Mouse (Mus musculus) hindbrain, postnatal 0 days (tissue): ENCODE measurements around the gene Paqr5. TPM values are rescaled to one million over a fixed set of nuclear protein-coding genes. Genes with fewer than 3 reads are reported as not detected.

ENCODE experiments used
- ATAC-seq: fragments of 200-750 bp; cut with Nextera tagmentation; 2 replicates; pipeline ENCODE4 v1.8.0; 2017; ENCODE audit warnings: mild to moderate bottlenecking, moderate TSS enrichment, moderate library complexity
- DNase-seq: peaks from one replicate; pipeline ENCODE4 v3.0.0-alpha.2; 2015; ENCODE audit warnings: low spot score
- H3K27ac ChIP-seq: fragments of 300-500 bp; sonication (generic); 2 replicates; pipeline ENCODE4 v1.5.1; 2014; ENCODE audit warnings: mild to moderate bottlenecking
- H3K27me3 ChIP-seq: fragments of 300-500 bp; sonication (generic); 2 replicates; pipeline ENCODE4 v1.6.1; 2014; ENCODE audit warnings: low read length, mixed read lengths; ENCODE audit not compliant: insufficient read depth
- H3K36me3 ChIP-seq: fragments of 300-500 bp; sonication (generic); 2 replicates; pipeline ENCODE4 v1.6.1; 2014; ENCODE audit warnings: low read length, mixed read lengths; ENCODE audit not compliant: insufficient read depth
- H3K4me1 ChIP-seq: fragments of 300-500 bp; sonication (generic); 2 replicates; pipeline ENCODE4 v1.6.1; 2014; ENCODE audit warnings: antibody characterized with exemption, low read length, mixed read lengths; ENCODE audit not compliant: insufficient read depth
- H3K4me2 ChIP-seq: fragments of 300-500 bp; sonication (generic); 2 replicates; pipeline ENCODE4 v1.6.1; 2014; ENCODE audit warnings: low read depth, mild to moderate bottlenecking, low read length, moderate library complexity, mixed read lengths
- H3K4me3 ChIP-seq: fragments of 300-500 bp; sonication (generic); 2 replicates; pipeline ENCODE4 v1.5.1; 2014; ENCODE audit warnings: low read length
- H3K9ac ChIP-seq: fragments of 300-500 bp; sonication (generic); replicated peaks from 2 replicates; pipeline ENCODE4 v1.6.1; 2014; ENCODE audit warnings: mild to moderate bottlenecking, low read length, moderate library complexity, mixed read lengths
- H3K9me3 ChIP-seq: fragments of 300-500 bp; sonication (generic); 2 replicates; pipeline ENCODE4 v1.6.1; 2016; ENCODE audit warnings: low read length, mixed read lengths
- CTCF ChIP-seq: IDR thresholded peaks from 2 replicates; pipeline ENCODE4 v1.5.1; 2016; ENCODE audit warnings: antibody characterized with exemption, control low read depth, low read depth
- WGBS: fragments of 180-500 bp; shearing (Covaris S2); extraction: QIAGEN DNeasy Blood & Tissue Kit; methylation state at CpG from one replicate; pipeline ENCODE4 v1.1.7; 2014; 5-methylcytosine and 5-hydroxymethylcytosine counted together
- polyA plus RNA-seq: library from polyadenylated mRNA; unstranded; fragments of >200 nt; fragmentation: Nextera tagmentation; extraction: Ambion mirVana; gene quantifications from 2 replicates; pipeline ENCODE4 v1.2.1, GENCODE M21; 2015
- total RNA-seq: library from RNA; depleted of rRNA; stranded (reverse); fragments of >200 nt; gene quantifications from 2 replicates; pipeline ENCODE4 v1.2.3, GENCODE M21; 2014

Paqr5 gene
- total and polyA plus RNA-seq, 2 experiments from 2014 or later = 0.16 to 0.80 TPM

- Histone ChIP-seq H3K9me3 (no peaks in the 10 kb centered on the region), H3K9ac (no peak overlapping the region), H3K27me3 (no peaks in the 10 kb centered on the region), H3K4me3 (no peak overlapping the region), H3K4me2 (no peak overlapping the region), H3K36me3 (no peaks in the 10 kb centered on the region), H3K27ac (no peak overlapping the region), H3K4me1 (no peaks in the 10 kb centered on the region)
- no peak for TF ChIP-seq CTCF
- DNase-seq (no peak), ATAC-seq (no peak)
- WGBS = 71% methylated on average over 4 of the region's 4 CpGs
Measured at GRCm38 (mm10) chr9:61991158-61991557, 35.5 kb downstream of the Paqr5 start.

- ATAC-seq = no peak
- DNase-seq = no peak
- Histone ChIP-seq H3K4me3 (no peak overlapping the region), H3K4me1 (no peaks in the 10 kb centered on the region), H3K27me3 (no peaks in the 10 kb centered on the region), H3K9me3 (no peaks in the 10 kb centered on the region), H3K27ac (no peak overlapping the region), H3K4me2 (no peak overlapping the region), H3K36me3 (no peaks in the 10 kb centered on the region), H3K9ac (no peak overlapping the region)
- no peak for TF ChIP-seq CTCF
- WGBS = 44% methylated on average over 3 of the region's 3 CpGs
Measured at GRCm38 (mm10) chr9:61990738-61991137, 35.9 kb downstream of the Paqr5 start.

GRCm38 (mm10) chr9:61986055-61986454 lies 40.6 kb downstream of the Paqr5 start:
- no peak overlapping the region for H3K27ac ChIP-seq
- DNase-seq = no peak
- H3K4me3 ChIP-seq = no peak overlapping the region
- 93% methylated on average over 7 of the region's 7 CpGs for WGBS
- H3K36me3 ChIP-seq = no peaks in the 10 kb centered on the region
- no peak overlapping the region for H3K4me2 ChIP-seq
- H3K4me1 ChIP-seq = 0 out of 2 replicates have a peak, but pooled peaks cover 3% of the 10 kb centered on the region
- no peak for TF ChIP-seq CTCF
- no peak overlapping the region for H3K9ac ChIP-seq
- ATAC-seq = no peak
- no peaks in the 10 kb centered on the region for H3K9me3 ChIP-seq
- H3K27me3 ChIP-seq = no peaks in the 10 kb centered on the region

GRCm38 (mm10) chr9:61985183-61985863 lies 41.3 kb downstream of the Paqr5 start:
- Histone ChIP-seq H3K4me3 (no peak overlapping the region), H3K27me3 (no peaks in the 10 kb centered on the region), H3K36me3 (no peaks in the 10 kb centered on the region), H3K9me3 (no peaks in the 10 kb centered on the region), H3K27ac (no peak overlapping the region), H3K4me1 (0 out of 2 replicates have a peak, but pooled peaks cover 3% of the 10 kb centered on the region), H3K4me2 (no peak overlapping the region), H3K9ac (no peak overlapping the region)
- DNase-seq (peak; percentile 69), ATAC-seq (no peak)
- 44% methylated on average over 11 of the region's 11 CpGs for WGBS
- TF ChIP-seq CTCF = peak; percentile 74

- Histone ChIP-seq H3K36me3 (no peaks in the 10 kb centered on the region), H3K27me3 (no peaks in the 10 kb centered on the region), H3K4me3 (no peak overlapping the region), H3K4me2 (no peak overlapping the region), H3K9me3 (no peaks in the 10 kb centered on the region), H3K27ac (no peak overlapping the region), H3K9ac (no peak overlapping the region), H3K4me1 (0 out of 2 replicates have a peak, but pooled peaks cover 3% of the 10 kb centered on the region)
- 91% methylated on average over 7 of the region's 7 CpGs for WGBS
- no peak for DNase-seq
- TF ChIP-seq CTCF = no peak
- ATAC-seq = no peak
Measured at GRCm38 (mm10) chr9:61982940-61983620, 43.6 kb downstream of the Paqr5 start.

- ATAC-seq (no peak), DNase-seq (no peak)
- H3K36me3 ChIP-seq = no peaks in the 10 kb centered on the region
- H3K4me3 ChIP-seq = no peak overlapping the region
- H3K27ac ChIP-seq = no peak overlapping the region
- H3K4me2 ChIP-seq = no peak overlapping the region
- TF ChIP-seq CTCF = no peak
- H3K9ac ChIP-seq = no peak overlapping the region
- H3K9me3 ChIP-seq = no peaks in the 10 kb centered on the region
- H3K27me3 ChIP-seq = no peaks in the 10 kb centered on the region
- H3K4me1 ChIP-seq = 0 out of 2 replicates have a peak, but pooled peaks cover 3% of the 10 kb centered on the region
- 83% methylated on average over 5 of the region's 5 CpGs for WGBS
Measured at GRCm38 (mm10) chr9:61981876-61982275, 44.8 kb downstream of the Paqr5 start.

GRCm38 (mm10) chr9:61979983-61980382 lies 46.7 kb downstream of the Paqr5 start:
- H3K9ac ChIP-seq = no peak overlapping the region
- 91% methylated on average over 2 of the region's 2 CpGs for WGBS
- ATAC-seq = no peak
- no peak overlapping the region for H3K27ac ChIP-seq
- no peaks in the 10 kb centered on the region for H3K9me3 ChIP-seq
- 0 out of 2 replicates have a peak, but pooled peaks cover under 1% of the 10 kb centered on the region for H3K4me1 ChIP-seq
- peak; percentile 39 for TF ChIP-seq CTCF
- no peaks in the 10 kb centered on the region for H3K27me3 ChIP-seq
- H3K4me3 ChIP-seq = no peak overlapping the region
- no peak overlapping the region for H3K4me2 ChIP-seq
- no peaks in the 10 kb centered on the region for H3K36me3 ChIP-seq
- no peak for DNase-seq
